In the genomic region with DNA sequence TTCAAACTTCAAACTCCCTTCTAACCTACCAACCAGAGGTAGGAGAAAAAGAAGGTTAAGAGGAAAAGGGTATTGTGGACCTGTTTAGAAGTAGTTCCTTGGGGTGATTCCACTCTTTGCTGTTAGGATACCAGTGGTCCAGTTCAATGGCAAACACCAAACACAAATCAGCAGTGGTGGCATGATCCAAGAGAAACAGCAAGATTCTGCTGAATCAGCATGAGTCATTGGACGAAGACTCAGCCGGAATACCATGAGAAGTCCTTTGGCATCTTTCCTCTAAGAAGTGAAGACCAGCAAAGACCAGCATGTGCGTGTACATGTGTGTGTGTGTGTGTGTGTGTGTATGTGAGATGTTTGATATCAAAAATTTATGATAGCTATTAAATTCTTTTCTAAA, we compare ENCODE assay signal across 24 mouse cellular contexts. TPM values are rescaled to one million over a fixed set of nuclear protein-coding genes. Genes with fewer than 3 reads are reported as not detected.
"Had no signal": no experiment of that assay in that cellular context is flagged by ENCODE, and none has a peak within 500 bp of the region (broad histone marks: within the 10 kb centered on the region; RNA-seq: fewer than 3 reads in every experiment).

No protein-coding gene starts in this region.

- H3K4me2 ChIP-seq: neural tube, embryonic 15.5 days; stomach, embryonic 15.5 days had no signal

- H3K36me3 ChIP-seq: neural tube, embryonic 15.5 days; stomach, embryonic 15.5 days had no signal

- H3K4me1 ChIP-seq: neural tube, embryonic 15.5 days; stomach, embryonic 15.5 days had no signal

- H3K9ac ChIP-seq: neural tube, embryonic 15.5 days; stomach, embryonic 15.5 days had no signal

- DNase-seq: retina, postnatal 1 day; right cerebral cortex, adult 18-20 months; right cerebral cortex, postnatal 14 days; right cerebral cortex, postnatal 25 days; right cerebral cortex, postnatal 4 days; spleen, adult 18-20 months; thymus, adult 18-20 months; thymus, adult 2 months; thymus, postnatal 14 days; thymus, postnatal 25 days; thymus, postnatal 36 days; thymus, postnatal 4 days had no signal

- H3K4me3 ChIP-seq: neural tube, embryonic 15.5 days; stomach, embryonic 15.5 days had no signal

- H3K27me3 ChIP-seq: neural tube, embryonic 15.5 days; stomach, embryonic 15.5 days had no signal

- H3K27ac ChIP-seq: neural tube, embryonic 15.5 days; stomach, embryonic 15.5 days; stomach, postnatal 0 days had no signal

- H3K9me3 ChIP-seq: neural tube, embryonic 15.5 days; stomach, embryonic 15.5 days had no signal

RNA-seq across cellular contexts. Expression of a gene that starts 0.8 kb away (rescaled TPM):
- total RNA-seq: neutrophil, adult 5-6 weeks had no signal
- polyA plus RNA-seq: neural tube, embryonic 14.5 days; neural tube, embryonic 15.5 days; small intestine, adult 2 months; spleen, adult 2 months; stomach, embryonic 14.5 days; stomach, embryonic 15.5 days; stomach, embryonic 16.5 days; stomach, postnatal 0 days; thymus, adult 2 months; thymus, postnatal 0 days; urinary bladder, adult 2 months had no signal

RNA-seq across cellular contexts. Expression of a gene that starts 6.5 kb away (rescaled TPM):
- total RNA-seq: neutrophil, adult 5-6 weeks had no signal
- polyA plus RNA-seq: neural tube, embryonic 14.5 days; neural tube, embryonic 15.5 days; small intestine, adult 2 months; spleen, adult 2 months; stomach, embryonic 14.5 days; stomach, embryonic 15.5 days; stomach, postnatal 0 days; thymus, postnatal 0 days; urinary bladder, adult 2 months had no signal

RNA-seq across cellular contexts. Expression of a gene that starts 13.3 kb away (rescaled TPM):
- total RNA-seq: neutrophil, adult 5-6 weeks had no signal
- polyA plus RNA-seq: neural tube, embryonic 14.5 days; neural tube, embryonic 15.5 days; small intestine, adult 2 months; spleen, adult 2 months; stomach, embryonic 14.5 days; stomach, embryonic 15.5 days; stomach, embryonic 16.5 days; stomach, postnatal 0 days; testis, adult 2 months; thymus, adult 2 months; thymus, postnatal 0 days; urinary bladder, adult 2 months had no signal

RNA-seq across cellular contexts. Expression of a gene that starts 24.7 kb away (rescaled TPM):
- total RNA-seq: neutrophil, adult 5-6 weeks had no signal
- polyA plus RNA-seq: neural tube, embryonic 14.5 days; neural tube, embryonic 15.5 days; small intestine, adult 2 months; spleen, adult 2 months; stomach, embryonic 14.5 days; stomach, embryonic 15.5 days; stomach, embryonic 16.5 days; stomach, postnatal 0 days; testis, adult 2 months; thymus, adult 2 months; thymus, postnatal 0 days; urinary bladder, adult 2 months had no signal

RNA-seq across cellular contexts. Expression of a gene that starts 38.9 kb away (rescaled TPM):
- polyA plus RNA-seq: neural tube, embryonic 14.5 days; neural tube, embryonic 15.5 days; small intestine, adult 2 months; spleen, adult 2 months; stomach, embryonic 14.5 days; stomach, embryonic 15.5 days; stomach, embryonic 16.5 days; stomach, postnatal 0 days; testis, adult 2 months; thymus, adult 2 months; thymus, postnatal 0 days; urinary bladder, adult 2 months had no signal
